Mouse (Mus musculus): ENCODE results near the gene Amer2.

DNA sequence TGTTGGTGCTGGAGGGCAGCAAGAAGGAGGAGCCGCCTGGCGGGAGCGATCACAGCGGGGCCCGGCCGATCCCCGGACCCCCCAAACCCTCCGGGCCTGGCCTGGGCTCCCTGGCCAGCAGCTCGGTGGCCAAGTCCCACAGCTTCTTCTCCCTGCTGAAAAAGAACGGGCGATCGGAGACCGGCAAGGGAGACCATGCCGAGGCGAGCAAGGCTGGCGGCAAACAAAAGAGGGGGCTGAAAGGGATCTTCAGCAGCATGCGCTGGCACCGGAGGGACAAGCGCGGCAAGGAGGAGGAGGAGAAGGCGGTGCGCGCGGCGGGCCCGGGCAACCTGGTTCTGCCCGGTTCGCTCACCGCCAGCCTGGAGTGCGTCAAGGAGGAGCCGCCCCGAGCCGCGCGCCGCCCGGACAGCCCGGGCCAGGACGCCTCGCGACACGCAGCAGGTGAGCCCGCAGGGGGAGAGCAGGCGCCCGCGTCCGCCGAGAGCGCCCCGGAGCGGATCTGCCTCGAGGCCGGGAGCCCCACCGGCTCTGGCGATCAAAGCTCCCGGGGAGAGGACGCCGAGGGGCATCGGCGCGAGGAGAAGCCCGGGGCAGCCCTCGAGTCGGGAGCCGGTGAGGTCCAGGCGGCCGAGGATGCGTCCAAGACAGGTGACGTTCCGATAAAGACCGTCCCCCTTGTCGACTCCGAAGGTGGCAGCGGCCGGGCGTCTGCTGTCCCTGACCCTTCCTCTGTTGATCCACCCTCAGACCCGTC lies 5.7 kb downstream of the Amer2 start:
- TF ChIP-seq EP300 (IDR thresholded peaks at IDR 0.05; ENCODE audit: insufficient read depth, low read depth, low read length) (no peak), CTCF (IDR thresholded peaks at IDR 0.05; ENCODE audit: low read depth, low read length) (no peak)

Data from ES-Bruce4 (cell line).